Mouse (Mus musculus): Measurements from ENCODE around the gene Il6ra.

DNA sequence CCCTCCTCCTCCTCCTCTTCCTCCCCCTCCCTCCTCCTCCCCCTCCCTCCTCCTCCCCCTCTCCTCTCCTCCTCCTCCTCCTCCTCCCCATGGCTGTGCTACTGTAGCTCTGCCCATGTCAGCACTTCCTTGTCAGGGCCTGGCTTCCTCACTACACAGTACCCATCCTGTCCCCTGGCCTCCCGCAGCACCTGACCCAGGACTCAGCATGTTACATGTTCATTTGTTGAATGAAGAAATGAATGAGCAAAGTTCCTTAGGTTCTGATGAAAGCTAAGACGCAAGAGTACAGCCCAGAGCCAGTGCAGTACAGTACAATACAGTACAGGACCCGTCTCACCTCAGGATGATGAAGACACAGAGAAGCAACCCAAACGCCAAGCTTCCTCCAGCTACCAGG is 36.5 kb downstream of the Il6ra start:
- TF ChIP-seq POLR2A (IDR thresholded peaks at IDR 0.05; ENCODE audit: insufficient read depth, low read length) (no peak), EP300 (IDR thresholded peaks at IDR 0.05; ENCODE audit: insufficient read depth, low read depth, low read length) (no peak)
